Mouse (Mus musculus): ENCODE measurements around the gene Fam120c.
A peak's percentile ranks its signal among the peaks of the same experiment; 100 is the strongest.
"Not testable (repeated sequence)": the region's sequence is repeated elsewhere in the genome, so short reads cannot be mapped to it uniquely, and the experiment has no call there.

Fam120c gene

DNA sequence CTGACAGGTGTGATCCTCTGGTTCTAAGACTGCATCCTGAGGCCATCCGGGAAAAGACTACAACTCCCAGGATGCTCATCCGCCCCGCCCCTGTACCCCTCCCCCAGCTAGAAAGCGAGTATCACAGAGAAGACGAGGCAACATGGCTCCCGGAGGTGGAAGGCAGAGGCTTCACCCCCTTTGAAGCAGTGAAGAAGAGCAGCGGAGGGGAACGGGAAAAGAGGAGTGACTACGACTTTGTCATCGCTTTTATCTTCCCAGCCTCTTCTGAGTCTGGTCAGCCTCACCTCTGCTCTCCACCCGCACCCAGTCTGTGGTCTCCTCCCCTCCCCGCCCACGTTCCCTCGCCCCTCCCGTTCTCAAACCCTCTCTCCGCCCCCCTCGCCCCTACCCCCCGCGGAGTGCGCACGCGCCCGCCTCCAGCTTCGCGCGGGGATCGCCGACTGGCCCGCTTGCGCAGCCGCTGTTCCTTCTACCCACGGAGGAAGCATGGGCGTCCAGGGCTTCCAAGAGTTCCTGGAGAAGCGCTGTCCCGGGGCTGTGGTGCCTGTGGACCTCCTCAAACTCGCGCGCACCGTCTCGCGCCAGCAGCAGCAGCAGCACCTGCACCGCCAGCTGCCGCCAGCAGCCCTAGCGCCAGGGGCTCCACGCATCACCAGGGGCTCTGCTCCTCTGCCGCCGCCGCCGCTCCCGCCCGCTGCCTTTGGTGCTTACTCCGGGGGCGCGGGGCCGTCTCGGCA lies at the start of gene Fam120c:
TSS of gene Fam120c (plus strand) at position 415 of the 740 bp plus-strand sequence.
- DNase-seq (ENCODE audit: low read depth, low spot score): peak; percentile 72

DNA sequence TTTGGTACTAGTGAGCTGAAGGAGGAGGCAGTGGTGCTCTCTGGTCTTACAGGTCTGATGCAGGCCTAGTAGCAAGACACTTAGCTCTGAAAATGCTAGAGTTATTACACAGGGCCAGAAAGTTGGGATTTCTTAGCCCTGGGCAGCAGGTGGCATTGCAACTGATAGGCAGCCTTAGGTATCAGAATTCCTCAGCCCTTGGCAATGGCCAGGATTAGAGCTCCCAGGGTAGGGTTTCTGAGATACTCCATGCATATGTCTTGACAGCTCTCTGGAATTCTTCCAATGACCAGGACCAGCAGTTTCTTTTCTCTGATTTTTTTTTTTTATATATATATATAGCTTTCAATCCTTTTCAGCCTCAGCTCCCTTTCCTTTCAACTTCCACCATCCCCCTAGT lies 45.6 kb upstream of the Fam120c start:
- DNase-seq (ENCODE audit: low read depth, low spot score): no peak

DNA sequence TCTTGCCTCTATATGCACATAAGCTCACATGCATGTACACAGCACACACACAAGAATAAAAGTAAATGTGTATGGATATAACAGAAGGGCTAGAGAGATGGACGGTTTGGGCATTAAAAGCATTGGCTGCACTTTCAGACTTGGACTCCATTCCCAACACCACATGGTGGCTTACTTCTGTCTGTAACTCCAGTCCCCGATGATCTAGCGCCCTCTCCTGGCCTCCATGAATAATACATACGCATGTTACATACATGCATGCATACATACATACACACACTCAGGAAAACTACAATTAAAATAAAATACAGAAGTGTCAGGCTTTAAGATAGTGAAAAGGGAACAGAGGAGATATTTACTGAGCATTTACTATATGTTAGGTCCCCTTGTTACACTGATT lies 30.2 kb upstream of the Fam120c start:
- no peak for DNase-seq (ENCODE audit: low read depth, low spot score)

DNA sequence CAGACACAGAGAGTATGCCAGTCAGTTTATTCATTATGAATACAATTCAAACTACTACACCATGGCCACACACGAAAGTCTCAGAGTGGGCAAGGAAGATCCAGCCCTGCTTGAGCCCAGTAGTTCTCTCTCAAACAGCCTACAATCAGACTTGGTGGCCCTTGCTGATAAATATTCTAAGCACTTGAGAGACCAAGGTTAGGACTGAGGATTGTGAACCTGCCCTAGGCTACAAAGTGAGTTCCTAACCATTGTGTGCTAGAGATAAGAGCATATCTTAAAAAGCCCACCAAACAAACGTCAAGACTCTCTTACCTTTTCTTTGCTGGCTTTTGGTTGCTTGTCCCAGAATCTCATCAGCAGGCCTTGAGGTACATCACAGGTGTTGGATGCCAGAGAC lies 10.4 kb upstream of the Fam120c start:
- DNase-seq (ENCODE audit: low read depth, low spot score): no peak

GRCm38 (mm10) chrX:151337804-151338203 lies 6.2 kb upstream of the Fam120c start:
- no peak for DNase-seq (ENCODE audit: low read depth, low spot score)

DNA sequence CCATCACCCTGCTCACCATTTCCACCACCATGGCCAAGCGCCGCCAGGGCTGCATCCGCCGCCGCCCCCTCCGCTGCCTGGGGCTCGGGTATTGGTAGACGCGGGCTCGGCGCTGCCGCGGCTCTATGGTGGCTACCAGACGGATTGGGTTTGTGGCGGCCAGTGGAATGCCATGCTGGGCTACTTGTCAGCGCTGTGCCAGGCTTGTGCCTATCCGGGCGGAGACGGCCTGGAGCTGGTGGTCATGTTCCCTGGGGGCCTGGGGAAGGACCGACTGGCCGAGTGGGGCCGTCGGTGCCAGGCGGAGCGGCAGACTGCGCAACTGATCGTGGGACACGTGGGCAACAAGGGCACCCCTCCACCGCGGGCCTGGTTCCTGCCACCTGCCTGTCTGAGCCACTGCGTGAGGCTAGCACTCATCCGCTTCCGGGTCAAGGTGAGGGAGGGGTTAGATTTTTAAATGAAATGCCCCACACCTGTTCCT lies 568 bp downstream of the Fam120c start:
- DNase-seq (ENCODE audit: low read depth, low spot score): no peak

DNA sequence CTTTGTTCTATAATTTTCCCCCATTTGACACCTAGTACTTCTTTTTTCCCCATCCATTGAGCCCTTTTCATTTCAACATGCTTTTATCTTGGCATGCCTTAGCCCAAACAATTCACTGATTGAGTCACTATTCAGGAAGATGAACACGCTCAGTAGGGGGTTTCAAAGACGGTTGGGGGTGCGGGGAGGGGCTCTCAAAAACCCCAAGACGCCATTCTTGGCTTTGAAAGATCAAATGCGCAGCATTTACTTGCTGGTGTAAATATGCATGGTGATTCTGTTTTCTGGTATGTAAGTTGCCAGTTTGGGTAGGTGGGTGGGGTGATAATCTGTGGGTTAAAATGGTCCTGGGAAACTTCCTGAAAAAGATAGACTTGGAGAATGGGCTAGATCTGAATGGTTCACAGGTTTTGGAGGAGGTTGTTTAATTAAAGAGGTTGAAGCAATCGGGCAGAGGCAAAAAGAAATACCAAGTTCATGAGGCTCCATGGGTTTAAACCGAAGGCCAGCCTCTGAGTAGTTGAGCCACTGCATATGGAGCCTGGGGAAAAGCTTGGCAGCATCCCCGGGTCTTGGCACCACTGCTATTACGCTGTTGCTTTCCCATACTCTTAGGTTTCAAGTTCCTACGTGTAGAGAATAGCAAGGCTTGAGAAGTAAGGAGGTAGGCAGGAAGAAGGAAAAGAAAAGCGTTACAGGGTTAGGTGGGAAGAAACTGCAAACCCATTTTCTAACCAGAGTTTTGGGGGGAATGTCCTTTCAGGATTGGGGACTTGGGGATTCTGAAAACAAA lies 1.6 kb downstream of the Fam120c start:
- no peak for DNase-seq (ENCODE audit: low read depth, low spot score)

DNA sequence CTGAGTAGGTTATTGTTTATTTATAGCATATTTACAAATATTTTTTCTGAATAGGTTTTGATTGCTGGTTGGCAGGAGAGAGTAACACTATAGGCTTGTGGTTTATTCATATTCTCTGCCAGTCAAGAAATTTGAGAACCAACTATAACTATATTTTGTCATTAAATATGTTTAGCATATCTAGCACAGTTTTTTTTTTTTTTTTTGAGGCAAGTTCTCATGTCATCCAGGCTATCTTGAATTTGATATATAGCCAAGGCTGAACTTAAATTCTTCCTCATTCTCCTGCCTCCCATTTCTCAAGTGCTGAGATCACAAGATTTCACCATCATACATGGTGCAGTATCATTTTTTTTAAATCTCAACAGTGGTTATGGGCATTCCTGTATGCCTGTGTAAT lies 3.3 kb downstream of the Fam120c start:
- DNase-seq (ENCODE audit: low read depth, low spot score): no peak

DNA sequence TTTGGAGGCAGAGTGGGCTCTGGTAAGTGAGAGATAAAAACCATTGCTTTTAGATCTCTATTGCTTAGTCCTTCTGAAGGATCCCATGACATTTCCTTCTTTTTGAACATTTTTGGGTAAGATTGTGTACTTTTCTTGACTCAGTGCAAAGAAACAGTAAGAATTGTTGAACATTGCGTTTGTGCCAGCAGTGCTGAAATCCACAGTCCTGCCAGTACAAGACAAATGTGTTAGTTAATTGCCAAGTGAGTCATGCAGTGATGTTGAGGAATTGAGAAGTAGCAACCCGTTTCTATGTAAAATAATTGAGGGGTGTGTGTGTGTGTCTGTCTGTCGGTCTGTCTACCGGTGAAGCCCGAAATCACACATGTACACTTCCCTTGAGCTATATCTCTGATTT lies 5.3 kb downstream of the Fam120c start:
- no peak for DNase-seq (ENCODE audit: low read depth, low spot score)

DNA sequence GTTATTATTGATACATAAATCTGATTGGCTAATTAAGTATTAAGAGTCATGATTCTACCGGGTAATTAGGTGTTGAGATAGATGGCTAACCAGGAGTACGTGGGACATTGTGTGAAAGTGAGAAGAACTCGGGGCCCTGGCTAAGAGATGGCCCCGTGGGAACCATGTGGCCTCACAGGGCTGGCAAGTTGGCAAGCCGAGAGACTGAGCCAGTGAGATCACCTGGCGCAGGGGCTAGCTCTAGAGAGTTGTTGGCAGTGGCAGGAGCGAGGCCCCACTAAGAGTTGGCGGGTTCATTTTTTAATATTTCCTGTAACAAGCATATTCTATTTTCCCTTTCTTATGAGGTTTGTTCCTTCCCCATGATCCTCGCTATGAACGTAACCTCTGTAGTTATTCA lies 74.8 kb downstream of the Fam120c start:
- DNase-seq (ENCODE audit: low read depth, low spot score): no peak

- no peak for DNase-seq (ENCODE audit: low read depth, low spot score)
These were observed 76.8 kb downstream of the Fam120c start for GRCm38 (mm10) chrX:151420791-151421190.

DNA sequence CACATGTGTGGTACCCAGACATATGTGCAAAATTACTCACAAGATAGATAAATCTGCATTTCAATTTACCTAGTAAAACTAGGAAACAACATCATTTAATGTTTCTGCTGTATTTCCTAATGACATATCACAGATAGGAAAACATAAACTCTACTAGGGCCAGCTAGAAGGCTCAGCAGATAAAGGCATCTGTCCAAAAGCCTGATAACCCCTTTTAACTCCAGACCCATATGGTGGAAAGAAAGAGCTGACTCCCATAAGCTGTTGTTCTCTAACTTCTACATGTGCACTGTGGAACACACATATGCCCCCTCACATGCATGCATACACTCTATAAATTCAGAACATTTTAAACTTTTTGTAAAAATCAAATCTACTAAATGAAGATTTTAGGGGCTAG lies 99.7 kb downstream of the Fam120c start:
- DNase-seq (ENCODE audit: low read depth, low spot score): no peak

GRCm38 (mm10) chrX:151444189-151444588 lies 100.2 kb downstream of the Fam120c start:
- DNase-seq (ENCODE audit: low read depth, low spot score): no peak

DNA sequence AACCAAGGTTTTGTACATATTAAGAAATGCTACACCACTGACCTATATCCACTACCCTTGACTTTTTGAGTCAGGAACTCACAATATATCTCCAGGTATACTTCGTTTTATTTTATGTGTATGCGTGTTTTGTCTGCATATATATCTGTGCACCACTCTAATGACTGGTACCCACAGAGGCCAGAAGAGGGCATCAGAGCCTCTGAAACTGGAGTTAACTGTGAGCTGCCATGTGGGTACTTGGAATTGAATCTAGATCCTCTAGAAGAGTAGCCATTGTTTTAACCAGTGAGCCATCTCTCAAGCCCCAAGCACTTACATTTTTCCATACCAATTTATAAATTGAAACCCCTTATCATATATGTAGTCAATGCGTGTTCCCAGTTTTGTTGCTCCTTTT lies 144.2 kb downstream of the Fam120c start:
- no peak for DNase-seq (ENCODE audit: low read depth, low spot score)

DNA sequence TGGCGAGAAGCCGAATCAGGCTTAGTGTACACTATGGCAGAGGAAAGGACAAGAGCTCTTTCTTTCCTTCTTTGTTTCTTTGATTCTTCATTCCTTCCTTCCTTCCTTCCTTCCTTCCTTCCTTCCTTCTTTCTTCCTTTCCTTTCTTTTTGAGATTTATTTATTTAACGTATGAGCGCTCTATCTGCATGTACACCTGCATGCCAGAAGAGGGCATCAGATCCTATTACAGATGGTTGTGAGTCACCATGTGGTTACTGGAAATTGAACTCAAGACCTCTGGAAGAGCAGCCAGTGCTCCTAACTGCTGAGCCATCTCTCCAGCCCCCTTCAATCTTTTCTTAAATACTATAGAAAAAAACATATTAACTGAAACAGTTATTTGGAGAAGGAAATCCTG lies 149.3 kb downstream of the Fam120c start:
- DNase-seq (ENCODE audit: low read depth, low spot score): not testable (repeated sequence)

DNA sequence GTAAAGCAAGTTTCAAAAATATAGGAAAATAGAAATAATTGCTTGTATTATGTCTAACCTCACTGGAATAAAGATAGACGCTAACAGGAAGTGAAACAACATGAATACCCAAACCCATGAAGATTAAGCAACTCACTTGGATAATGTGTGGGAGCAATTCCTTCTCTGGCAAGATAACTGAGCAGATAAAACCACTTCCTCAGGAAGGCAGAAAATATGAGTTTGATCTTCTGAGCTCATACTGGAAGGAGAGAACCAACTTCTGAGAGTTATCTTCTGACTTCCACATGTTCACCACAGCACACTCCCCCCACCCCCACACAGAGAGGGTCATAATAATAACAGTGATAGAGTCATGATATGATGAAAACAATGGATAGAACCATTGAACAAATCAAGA lies 152.6 kb downstream of the Fam120c start:
- DNase-seq (ENCODE audit: low read depth, low spot score): no peak

- DNase-seq (ENCODE audit: low read depth, low spot score): no peak
These were observed 164.6 kb downstream of the Fam120c start for GRCm38 (mm10) chrX:151508536-151508935.

- no peak for DNase-seq (ENCODE audit: low read depth, low spot score)
These were observed 165.9 kb downstream of the Fam120c start for GRCm38 (mm10) chrX:151509906-151510305.

DNA sequence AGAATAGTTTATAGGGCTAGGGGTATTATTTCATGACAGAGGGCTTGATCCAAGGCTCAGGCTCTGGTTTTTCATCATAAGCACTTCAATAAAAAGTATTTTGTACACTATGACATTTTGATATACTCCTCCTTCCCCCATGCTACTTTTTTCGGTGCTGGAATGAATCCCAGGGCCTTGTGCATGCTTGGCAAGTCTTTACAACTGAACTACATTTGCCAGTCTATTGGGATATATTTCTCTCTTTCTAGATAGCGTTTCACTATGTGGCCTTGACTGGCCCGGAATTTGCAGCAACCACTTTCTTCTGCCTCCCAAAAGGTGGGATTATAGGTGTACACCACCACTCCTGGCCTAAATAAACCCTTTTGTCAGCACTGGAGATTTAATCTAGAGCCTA lies 169.1 kb downstream of the Fam120c start:
- no peak for DNase-seq (ENCODE audit: low read depth, low spot score)

GRCm38 (mm10) chrX:151513694-151514093 lies 169.7 kb downstream of the Fam120c start:
- no peak for DNase-seq (ENCODE audit: low read depth, low spot score)

DNA sequence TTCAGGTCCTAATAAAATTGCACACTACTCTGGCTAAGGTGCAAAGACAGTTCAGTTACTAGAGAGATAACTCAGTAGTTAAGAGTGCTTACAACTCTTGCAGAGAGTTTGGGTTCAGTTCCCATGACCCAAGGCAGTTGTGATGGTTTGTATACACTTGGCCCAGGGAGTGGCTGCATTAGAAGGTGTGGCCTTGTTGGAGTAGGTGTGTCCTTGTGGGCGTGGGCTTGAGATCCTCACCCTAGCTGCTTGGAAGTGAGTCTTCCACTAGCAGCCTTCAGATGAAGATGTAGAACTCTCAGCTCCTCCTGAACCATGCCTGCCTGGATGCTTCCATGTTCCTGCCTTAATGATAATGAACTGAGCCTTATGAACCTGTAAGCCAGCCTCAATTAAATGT lies 174.2 kb downstream of the Fam120c start:
- DNase-seq (ENCODE audit: low read depth, low spot score): no peak

GRCm38 (mm10) chrX:151520127-151520457 lies 176.1 kb downstream of the Fam120c start:
- DNase-seq (ENCODE audit: low read depth, low spot score): no peak
